Mouse (Mus musculus) c-Kit-positive CD71-negative TER-119-negative erythroid progenitor cells, embryonic 14.5 days (primary cell): ENCODE measurements around the gene Smc1a.
"Not testable (repeated sequence)": the region's sequence is repeated elsewhere in the genome, so short reads cannot be mapped to it uniquely, and the experiment has no call there.

ENCODE experiments used
- DNase-seq: peaks from one replicate; pipeline ENCODE4 v3.0.0-alpha.2; 2013; ENCODE audit warnings: low read depth

Smc1a gene

DNA sequence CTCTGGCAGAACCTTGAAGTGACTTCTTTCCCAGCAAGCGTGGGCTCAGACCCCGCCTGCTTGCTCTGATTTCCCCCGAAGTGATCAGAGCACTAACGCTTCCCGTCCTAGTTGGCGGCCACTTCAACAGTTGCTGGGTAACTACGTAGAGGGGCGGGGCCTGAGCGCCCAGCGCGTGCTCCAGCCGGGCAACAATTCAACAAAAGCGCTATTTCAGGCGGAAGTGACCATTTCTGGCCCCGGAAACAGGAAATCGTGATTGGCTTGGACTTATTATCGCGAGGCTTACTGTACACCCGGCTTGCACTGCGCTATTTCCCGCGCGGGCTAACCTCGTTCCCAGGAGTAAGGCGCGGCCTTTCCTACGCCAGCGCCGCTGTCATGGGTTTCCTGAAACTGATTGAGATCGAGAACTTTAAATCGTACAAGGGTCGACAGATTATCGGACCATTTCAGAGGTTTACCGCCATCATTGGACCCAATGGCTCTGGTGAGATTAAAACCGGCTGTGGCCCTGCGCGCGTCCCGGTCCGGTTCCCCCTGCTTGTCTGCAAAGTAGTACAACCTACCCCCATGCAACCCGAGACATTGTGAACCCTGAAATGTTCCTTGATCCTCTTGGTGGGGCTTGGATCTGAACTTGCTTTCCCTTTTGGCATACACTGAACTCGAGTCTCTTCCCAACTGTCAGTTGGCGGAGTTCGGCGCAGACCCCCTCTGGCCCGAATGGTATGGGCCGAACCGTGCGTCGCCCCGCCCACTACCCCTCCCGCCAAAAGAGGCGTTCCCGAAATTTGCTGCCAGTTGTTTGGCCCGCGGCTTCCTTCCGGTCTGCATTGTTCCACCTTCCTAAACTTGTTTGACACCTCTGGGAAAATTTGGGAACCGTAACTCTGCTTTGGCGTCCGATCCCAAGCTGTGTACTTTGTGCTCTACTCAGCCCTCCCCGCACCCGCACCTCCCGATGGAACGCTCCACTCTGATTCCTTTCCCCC is at the start of gene Smc1a, which contains the start of gene Ribc1:
TSS of gene Smc1a (plus strand) at position 278 of the 995 bp plus-strand sequence.
TSS of gene Ribc1 (minus strand) at position 145 of the 995 bp plus-strand sequence.
- DNase-seq, result peak; percentile 84

DNA sequence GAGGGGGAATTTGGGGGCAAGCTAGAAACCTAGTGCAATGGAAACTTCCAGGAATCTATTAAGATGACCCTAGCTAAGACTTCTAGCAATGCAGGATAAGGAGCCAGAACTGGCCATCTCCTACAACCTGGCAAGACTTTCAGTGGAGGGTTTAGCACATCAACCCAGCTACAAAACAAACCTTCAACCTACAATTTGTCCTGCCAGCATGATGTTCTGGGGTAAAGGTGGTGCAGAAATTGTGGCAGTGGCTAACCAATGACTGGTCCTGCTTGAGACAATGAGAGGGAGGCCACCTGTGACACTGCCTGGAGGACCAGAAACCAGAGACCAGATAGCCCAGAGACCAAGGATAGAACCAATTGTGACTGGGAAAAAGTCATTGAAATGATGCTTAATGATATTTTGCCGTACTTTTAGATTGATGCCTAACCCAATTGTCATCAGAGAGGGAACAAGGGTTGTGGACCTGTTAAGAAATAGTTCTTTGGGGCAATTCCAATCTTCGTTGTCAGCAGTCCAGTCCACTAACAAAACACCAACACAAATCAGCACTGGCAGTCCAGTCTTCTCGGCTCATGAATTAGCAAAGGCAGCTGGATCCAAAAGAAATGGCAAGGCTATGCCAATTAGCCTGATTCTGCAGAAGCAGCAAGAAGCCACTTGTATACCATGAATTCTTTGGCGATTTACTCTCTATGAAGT is 17.1 kb upstream of the Smc1a start:
- no peak for DNase-seq

GRCm38 (mm10) chrX:152001182-152001684 is 15.0 kb upstream of the Smc1a start:
- DNase-seq, result no peak

- peak; percentile 65 for DNase-seq
Measured at GRCm38 (mm10) chrX:152001737-152002710, 14.2 kb upstream of the Smc1a start, which contains the start of gene Hsd17b10. TSS of gene Hsd17b10 (plus strand) at chrX:152001845.

GRCm38 (mm10) chrX:152002865-152003264 is 13.4 kb upstream of the Smc1a start:
- DNase-seq, result no peak

- no peak for DNase-seq
Measured at GRCm38 (mm10) chrX:152007863-152008262, 8.4 kb upstream of the Smc1a start.

GRCm38 (mm10) chrX:152015752-152016150 is 477 bp upstream of the Smc1a start:
- DNase-seq, result no peak

DNA sequence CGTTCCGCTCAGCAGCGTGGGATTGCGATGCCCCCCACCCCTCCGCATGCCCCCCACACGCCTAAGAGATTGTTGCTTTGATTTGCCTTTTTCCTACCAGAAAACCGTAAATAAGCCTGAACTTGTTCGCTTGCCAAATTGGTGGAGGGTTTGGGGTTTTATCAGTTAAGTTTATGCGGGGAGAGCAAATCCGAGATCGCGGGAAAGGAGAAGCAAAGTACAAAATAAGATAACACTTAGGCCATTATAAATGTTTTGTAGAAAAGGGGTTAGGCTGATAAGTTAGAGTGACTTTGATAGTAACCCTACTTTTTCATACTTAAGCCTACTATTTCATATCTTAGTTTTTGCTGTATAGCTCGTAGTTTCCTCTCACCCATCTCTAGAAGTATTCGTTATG is 958 bp downstream of the Smc1a start:
- DNase-seq, result no peak

GRCm38 (mm10) chrX:152019294-152019693 is 3.1 kb downstream of the Smc1a start:
- no peak for DNase-seq

DNA sequence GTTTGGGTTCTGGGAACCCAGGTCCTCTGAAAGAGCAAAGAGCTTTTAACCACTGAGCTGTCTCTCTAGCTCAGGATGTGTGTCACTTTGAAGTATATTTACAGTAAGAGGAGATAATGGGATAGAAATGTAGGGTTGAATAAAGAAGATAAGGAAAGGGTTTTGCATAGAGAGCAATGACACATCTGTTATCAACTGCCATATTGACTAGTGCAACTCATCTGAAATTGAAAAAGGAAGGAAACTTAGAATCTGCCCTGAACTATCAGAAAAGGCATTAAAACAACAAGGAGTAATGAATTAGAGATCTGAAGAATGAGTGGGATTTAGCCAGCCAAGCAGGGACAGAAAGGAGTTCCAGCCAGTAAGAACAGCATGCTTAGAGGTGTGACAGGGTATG is 23.6 kb downstream of the Smc1a start:
- no peak for DNase-seq

- DNase-seq, result no peak
Measured at GRCm38 (mm10) chrX:152047230-152047629, 31.0 kb downstream of the Smc1a start.

GRCm38 (mm10) chrX:152052546-152052945 is 36.3 kb downstream of the Smc1a start:
- DNase-seq, result no peak

- DNase-seq, result no peak
Measured at GRCm38 (mm10) chrX:152054094-152054493, 37.9 kb downstream of the Smc1a start.

DNA sequence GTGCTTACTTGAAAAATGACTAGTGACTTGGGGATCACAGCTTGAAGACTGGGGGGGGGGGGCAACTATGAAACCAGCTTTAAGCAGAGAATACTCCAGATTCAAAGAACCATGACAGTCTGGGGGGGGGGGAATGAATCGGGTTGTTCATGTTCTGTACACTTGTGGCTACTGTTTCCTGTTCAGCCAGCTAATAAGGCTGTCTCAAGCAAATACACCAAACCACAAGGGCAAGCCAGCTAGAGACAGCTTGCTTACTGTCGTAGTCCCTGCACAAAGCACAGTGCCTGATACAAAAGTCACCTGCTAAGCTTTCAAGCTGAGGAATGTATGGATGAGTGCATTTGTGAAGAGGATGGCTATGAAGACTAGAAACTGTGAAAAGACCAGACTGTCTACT is 49.4 kb downstream of the Smc1a start:
- no peak for DNase-seq

DNA sequence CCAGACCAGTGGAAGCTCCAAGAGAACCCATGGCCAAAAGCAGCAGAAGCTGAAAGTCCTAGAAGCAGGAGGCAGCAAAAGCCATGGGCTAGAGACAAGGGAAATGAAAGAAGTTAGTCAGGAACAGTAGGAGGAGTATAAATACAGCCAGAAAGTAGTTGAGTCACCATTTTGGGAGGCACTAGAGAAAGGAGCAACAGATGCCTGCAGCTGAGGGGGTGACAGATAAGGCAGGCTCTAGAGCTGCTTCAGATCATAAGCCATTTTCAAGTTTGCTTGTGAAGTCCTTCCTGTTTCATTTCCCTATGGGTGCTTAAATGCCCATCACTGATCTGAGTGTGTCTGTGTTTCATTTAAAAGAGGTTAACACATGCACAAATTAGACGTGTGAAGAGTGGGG is 51.6 kb downstream of the Smc1a start:
- no peak for DNase-seq

GRCm38 (mm10) chrX:152089832-152090614 is 73.8 kb downstream of the Smc1a start:
- not testable (repeated sequence) for DNase-seq

- DNase-seq, result no peak
Measured at GRCm38 (mm10) chrX:152097572-152097971, 81.3 kb downstream of the Smc1a start.
